Mouse (Mus musculus) intestine, postnatal 0 days (tissue): Measurements from ENCODE around the gene Gm10840. TPM values are rescaled to one million over a fixed set of nuclear protein-coding genes. Genes with fewer than 3 reads are reported as not detected.

Experiments
- ATAC-seq: fragments of 200-750 bp; cut with Nextera tagmentation; 2 replicates; pipeline ENCODE4 v1.8.0; 2017; ENCODE audit warnings: mild to moderate bottlenecking, moderate TSS enrichment, moderate library complexity
- H3K27ac ChIP-seq: fragments of 300-500 bp; sonication (generic); 2 replicates; pipeline ENCODE4 v1.5.1; 2014; ENCODE audit warnings: mild to moderate bottlenecking, low read depth, low read length, moderate library complexity
- H3K27me3 ChIP-seq: fragments of 300-500 bp; sonication (generic); replicated peaks from 2 replicates; pipeline ENCODE4 v1.6.1; 2014; ENCODE audit warnings: low read length, mixed read lengths; ENCODE audit not compliant: control insufficient read depth, insufficient read depth
- H3K36me3 ChIP-seq: fragments of 300-500 bp; sonication (generic); 2 replicates; pipeline ENCODE4 v1.6.1; 2014; ENCODE audit warnings: mild to moderate bottlenecking, moderate library complexity; ENCODE audit not compliant: control insufficient read depth, insufficient read depth
- H3K4me1 ChIP-seq: fragments of 300-500 bp; sonication (generic); replicated peaks from 2 replicates; pipeline ENCODE4 v1.6.1; 2014; ENCODE audit warnings: antibody characterized with exemption, low read length, mixed read lengths; ENCODE audit not compliant: control insufficient read depth, insufficient read depth
- H3K4me2 ChIP-seq: fragments of 300-500 bp; sonication (generic); replicated peaks from 2 replicates; pipeline ENCODE4 v1.6.1; 2014; ENCODE audit warnings: low read depth, mild to moderate bottlenecking, moderate library complexity
- H3K4me3 ChIP-seq: fragments of 300-500 bp; sonication (generic); 2 replicates; pipeline ENCODE4 v1.5.1; 2014; ENCODE audit warnings: low read depth, low read length
- H3K9ac ChIP-seq: fragments of 300-500 bp; sonication (generic); 2 replicates; pipeline ENCODE4 v1.6.1; 2014; ENCODE audit warnings: mild to moderate bottlenecking, low read depth, low read length
- H3K9me3 ChIP-seq: fragments of 300-500 bp; sonication (generic); 2 replicates; pipeline ENCODE4 v1.6.1; 2016; ENCODE audit warnings: mixed run types; ENCODE audit not compliant: control insufficient read depth
- CTCF ChIP-seq: sonication (generic); IDR thresholded peaks from 2 replicates; pipeline ENCODE4 v1.5.1; 2016; ENCODE audit warnings: low read depth, mild to moderate bottlenecking, control low read depth, antibody characterized with exemption, moderate library complexity
- WGBS: fragments of 180-500 bp; shearing (Covaris S2); extraction: QIAGEN DNeasy Blood & Tissue Kit; methylation state at CpG from one replicate; pipeline ENCODE4 v1.1.7; 2014; 5-methylcytosine and 5-hydroxymethylcytosine counted together
- polyA plus RNA-seq: library from polyadenylated mRNA; unstranded; fragments of >200 nt; fragmentation: Nextera tagmentation; extraction: Ambion mirVana; gene quantifications from 2 replicates; pipeline ENCODE4 v1.2.1, GENCODE M21; 2015

The Gm10840 gene
- polyA plus RNA-seq, 1 experiment from 2014 or later: not detected

- no peak for TF ChIP-seq CTCF
- H3K4me3 ChIP-seq: no peak overlapping the region
- H3K4me2 ChIP-seq: no peak overlapping the region
- H3K27me3 ChIP-seq: no peaks in the 10 kb centered on the region
- no peak overlapping the region for H3K9ac ChIP-seq
- no peaks in the 10 kb centered on the region for H3K4me1 ChIP-seq
- no peak overlapping the region for H3K27ac ChIP-seq
- 69% methylated on average over 7 of the region's 7 CpGs for WGBS
- H3K9me3 ChIP-seq: no peaks in the 10 kb centered on the region
- peaks cover 8% of the 10 kb centered on the region for H3K36me3 ChIP-seq
- no peak for ATAC-seq
Measured at GRCm38 (mm10) chr11:106179711-106180448, 19.2 kb downstream of the Gm10840 start.

GRCm38 (mm10) chr11:106180449-106180801 is 19.8 kb downstream of the Gm10840 start:
- H3K4me2 ChIP-seq: no peak overlapping the region
- H3K9ac ChIP-seq: no peak overlapping the region
- no peaks in the 10 kb centered on the region for H3K27me3 ChIP-seq
- no peak overlapping the region for H3K27ac ChIP-seq
- ATAC-seq: no peak
- no peak for TF ChIP-seq CTCF
- no peak overlapping the region for H3K4me3 ChIP-seq
- no peaks in the 10 kb centered on the region for H3K9me3 ChIP-seq
- H3K4me1 ChIP-seq: no peaks in the 10 kb centered on the region
- 88% methylated on average over 2 of the region's 2 CpGs for WGBS
- peaks cover 8% of the 10 kb centered on the region for H3K36me3 ChIP-seq

GRCm38 (mm10) chr11:106187326-106187725 is 26.7 kb downstream of the Gm10840 start:
- Histone ChIP-seq H3K27me3 (no peaks in the 10 kb centered on the region), H3K4me2 (no peak overlapping the region), H3K9me3 (no peaks in the 10 kb centered on the region), H3K9ac (no peak overlapping the region), H3K4me3 (no peak overlapping the region), H3K4me1 (no peaks in the 10 kb centered on the region), H3K36me3 (no peaks in the 10 kb centered on the region), H3K27ac (no peak overlapping the region)
- no peak for ATAC-seq
- no peak for TF ChIP-seq CTCF
- 95% methylated on average over 4 of the region's 4 CpGs for WGBS

GRCm38 (mm10) chr11:106191716-106192115 is 31.1 kb downstream of the Gm10840 start:
- no peak overlapping the region for H3K4me2 ChIP-seq
- no peak overlapping the region for H3K4me3 ChIP-seq
- peaks cover 4% of the 10 kb centered on the region; the same call in 1 of the 2 replicates for H3K4me1 ChIP-seq
- TF ChIP-seq CTCF: no peak
- no peaks in the 10 kb centered on the region for H3K9me3 ChIP-seq
- WGBS: 93% methylated on average over 3 of the region's 3 CpGs
- no peaks in the 10 kb centered on the region for H3K27me3 ChIP-seq
- no peaks in the 10 kb centered on the region for H3K36me3 ChIP-seq
- no peak overlapping the region for H3K27ac ChIP-seq
- ATAC-seq: no peak
- H3K9ac ChIP-seq: no peak overlapping the region

- Histone ChIP-seq H3K4me3 (no peak overlapping the region), H3K9me3 (no peaks in the 10 kb centered on the region), H3K9ac (no peak overlapping the region), H3K27ac (no peak overlapping the region), H3K27me3 (no peaks in the 10 kb centered on the region), H3K36me3 (no peaks in the 10 kb centered on the region), H3K4me1 (peaks cover 4% of the 10 kb centered on the region; the same call in 1 of the 2 replicates), H3K4me2 (peak overlapping the region; percentile 89)
- 73% methylated on average over 5 of the region's 5 CpGs for WGBS
- TF ChIP-seq CTCF: no peak
- ATAC-seq: no peak
Measured at GRCm38 (mm10) chr11:106192241-106192640, 31.6 kb downstream of the Gm10840 start.

GRCm38 (mm10) chr11:106192657-106193370 is 32.2 kb downstream of the Gm10840 start:
- ATAC-seq: no peak; the same call in 1 of the 2 replicates
- H3K27ac ChIP-seq: peak overlapping the region; percentile 64
- peak overlapping the region; percentile 69 for H3K9ac ChIP-seq
- H3K27me3 ChIP-seq: no peaks in the 10 kb centered on the region
- 0 out of 2 replicates have a peak, but pooled peaks cover 4% of the 10 kb centered on the region for H3K36me3 ChIP-seq
- peak overlapping the region; percentile 89 for H3K4me2 ChIP-seq
- H3K4me3 ChIP-seq: peak overlapping the region; percentile 75
- peaks cover 4% of the 10 kb centered on the region; the same call in 1 of the 2 replicates for H3K4me1 ChIP-seq
- WGBS: 4% methylated on average over 19 of the region's 19 CpGs
- no peaks in the 10 kb centered on the region for H3K9me3 ChIP-seq
- TF ChIP-seq CTCF: no peak; the same call in 1 of the 2 replicates
